Mouse (Mus musculus): ENCODE results near the gene Cep170.

Cep170 gene

DNA sequence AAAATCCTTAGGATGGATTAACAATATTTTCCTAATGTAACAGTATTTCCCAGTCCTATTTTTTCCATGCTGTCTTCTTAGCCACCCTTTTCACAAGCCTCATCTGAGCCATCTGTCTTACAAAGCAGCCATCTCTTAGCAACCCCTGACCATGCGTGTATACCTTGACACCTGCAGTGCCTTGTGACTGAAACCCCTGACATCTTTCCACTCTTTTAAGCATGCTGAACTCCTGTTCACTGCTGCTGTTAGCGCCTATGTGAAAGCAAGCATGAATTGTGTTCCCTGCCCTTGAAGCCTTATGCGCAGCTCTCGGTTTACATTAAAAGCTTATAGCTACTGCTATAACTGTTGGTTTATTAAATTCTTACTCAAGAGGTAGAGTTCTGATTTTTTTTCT, 11.2 kb upstream of the Cep170 start:
- DNase-seq (ENCODE audit: low spot score in 2 of 2) = no peak

- no peak for DNase-seq (ENCODE audit: low spot score in 2 of 2)
Measured at GRCm38 (mm10) chr1:176824611-176825010, 10.7 kb upstream of the Cep170 start.

DNA sequence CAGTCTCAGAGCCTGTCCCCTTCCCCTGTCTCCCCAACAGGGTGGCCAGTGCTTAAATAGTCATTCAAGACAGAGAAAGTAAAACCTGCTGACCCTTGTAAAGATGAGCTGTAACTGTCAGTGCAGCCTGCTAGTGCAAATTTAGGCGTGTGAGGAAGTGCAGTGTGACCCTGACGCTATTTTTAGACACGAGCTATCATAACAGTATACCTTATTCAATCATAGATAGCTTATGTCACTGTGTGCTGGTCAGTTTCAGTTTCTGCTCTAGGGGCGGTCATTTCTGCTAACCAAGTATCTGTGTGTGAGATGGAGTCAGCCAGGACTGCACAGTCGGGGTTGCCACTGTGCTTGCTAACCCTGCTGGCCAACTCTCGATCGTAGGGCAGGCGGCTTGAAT, 10.0 kb upstream of the Cep170 start:
- no peak for DNase-seq (ENCODE audit: low spot score in 2 of 2)

DNA sequence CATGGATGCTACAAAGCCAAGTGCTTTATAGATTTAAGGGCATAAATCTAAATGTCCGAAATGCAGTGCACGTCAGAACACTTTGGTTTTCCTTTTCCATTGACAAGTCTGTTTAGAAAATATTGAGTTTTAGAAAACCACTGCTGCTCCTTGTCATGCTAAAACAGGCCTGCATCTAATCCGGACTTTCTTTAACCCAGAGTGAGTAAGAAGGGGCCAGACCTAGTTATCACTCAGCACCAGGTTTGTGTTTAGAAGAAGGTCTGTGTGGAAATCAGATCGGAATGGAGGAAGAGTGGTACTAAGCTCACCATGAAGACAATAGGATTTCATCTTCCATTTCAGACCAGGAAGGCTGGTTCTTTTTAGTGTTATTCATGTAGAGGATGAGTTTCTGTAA, 9.1 kb upstream of the Cep170 start:
- DNase-seq (ENCODE audit: low spot score in 2 of 2) = no peak

- no peak for DNase-seq (ENCODE audit: low spot score in 2 of 2)
Measured at GRCm38 (mm10) chr1:176821929-176822328, 8.1 kb upstream of the Cep170 start.

DNA sequence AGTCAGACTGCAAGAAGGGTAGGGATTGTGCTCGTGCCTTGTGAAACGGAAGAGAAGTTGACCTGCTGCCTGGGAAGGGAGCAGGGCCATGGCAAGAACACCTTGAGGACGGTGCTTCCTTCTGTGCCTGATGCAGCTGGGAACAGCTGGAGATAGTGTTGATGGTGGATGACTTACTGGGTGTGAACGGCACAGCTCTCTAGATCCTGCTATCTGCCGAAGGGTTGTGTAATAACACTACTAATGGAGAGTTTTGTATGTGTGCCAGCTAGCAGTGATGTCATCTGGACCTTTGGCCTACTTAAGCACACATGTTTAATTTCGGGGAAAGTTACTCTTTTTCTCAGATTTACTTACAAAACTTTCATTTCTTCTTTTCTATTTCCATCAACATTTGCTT, 4.9 kb upstream of the Cep170 start:
- DNase-seq (ENCODE audit: low spot score in 2 of 2) = no peak

DNA sequence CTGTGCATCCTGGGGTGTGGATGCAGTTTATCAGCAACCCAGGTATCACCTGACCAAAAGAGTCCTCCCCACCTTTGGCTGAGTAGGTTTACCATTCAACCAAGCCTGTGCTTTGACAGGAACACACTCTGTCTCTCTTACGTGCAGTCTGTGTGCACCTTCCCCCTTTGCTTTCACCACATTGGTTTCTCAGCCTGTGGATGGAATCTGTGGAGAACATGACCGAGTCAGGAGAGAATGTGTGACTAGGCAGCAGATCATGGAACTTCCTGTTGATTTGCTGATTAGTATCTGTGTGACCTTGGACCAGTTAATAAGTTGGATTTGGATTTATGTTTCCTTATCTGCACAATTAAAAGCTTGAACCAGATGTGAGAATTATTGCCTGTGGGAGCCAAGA, 4.3 kb upstream of the Cep170 start:
- no peak for DNase-seq (ENCODE audit: low spot score in 2 of 2)

DNA sequence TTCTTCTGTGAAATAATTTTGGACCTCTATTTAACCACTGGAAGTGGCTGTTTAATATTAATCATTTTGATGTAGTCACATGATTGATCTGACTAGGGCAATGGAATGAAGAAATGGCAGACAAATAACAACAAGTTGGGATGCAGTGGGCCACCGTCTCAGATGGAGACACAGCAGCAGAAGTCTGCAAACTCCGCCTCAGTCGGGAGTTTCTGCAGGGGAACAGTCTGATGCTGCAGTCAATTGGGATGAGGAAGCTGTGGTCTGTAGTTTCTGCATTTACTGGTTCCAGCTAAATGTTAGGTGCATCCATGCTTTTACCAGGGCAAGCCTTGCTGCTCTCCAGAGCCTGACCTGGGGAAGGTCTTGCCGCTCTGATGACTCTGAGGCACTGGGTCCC, 2.9 kb upstream of the Cep170 start:
- DNase-seq (ENCODE audit: low spot score in 2 of 2) = no peak

DNA sequence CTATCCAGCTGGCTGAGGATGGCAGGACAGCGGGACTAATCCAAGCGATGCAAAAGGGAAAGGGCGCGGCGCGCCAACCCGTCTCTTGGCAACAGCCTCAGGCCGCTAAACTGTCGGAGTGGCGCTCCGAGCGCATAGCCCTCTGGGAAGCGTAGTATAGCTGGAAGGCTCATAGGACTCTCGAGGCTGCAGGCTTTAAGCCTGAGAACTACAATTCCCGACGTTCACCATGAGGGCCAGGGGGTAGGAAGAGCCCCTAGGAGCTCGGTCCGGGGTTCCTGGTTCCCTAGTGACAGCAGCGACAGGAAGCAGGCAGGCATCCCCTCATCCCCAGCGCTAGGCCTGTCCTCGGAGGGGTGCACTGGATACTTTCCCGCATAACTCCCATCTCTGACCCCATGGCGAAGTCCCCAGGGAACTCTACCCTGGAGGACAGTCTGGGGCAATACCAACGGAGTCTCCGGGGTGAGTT, 760 bp upstream of the Cep170 start, which contains the start of gene Sdccag8:
Sdccag8 (plus strand) TSS at position 70 of the 472 bp plus-strand sequence.
- peak; percentile 93 to 97 for DNase-seq (ENCODE audit: low spot score in 2 of 2)

GRCm38 (mm10) chr1:176813292-176814035, 403 bp downstream of the Cep170 start:
- peak in 1 of 2 experiments; percentile 78 for DNase-seq (ENCODE audit: low spot score in 2 of 2)

DNA sequence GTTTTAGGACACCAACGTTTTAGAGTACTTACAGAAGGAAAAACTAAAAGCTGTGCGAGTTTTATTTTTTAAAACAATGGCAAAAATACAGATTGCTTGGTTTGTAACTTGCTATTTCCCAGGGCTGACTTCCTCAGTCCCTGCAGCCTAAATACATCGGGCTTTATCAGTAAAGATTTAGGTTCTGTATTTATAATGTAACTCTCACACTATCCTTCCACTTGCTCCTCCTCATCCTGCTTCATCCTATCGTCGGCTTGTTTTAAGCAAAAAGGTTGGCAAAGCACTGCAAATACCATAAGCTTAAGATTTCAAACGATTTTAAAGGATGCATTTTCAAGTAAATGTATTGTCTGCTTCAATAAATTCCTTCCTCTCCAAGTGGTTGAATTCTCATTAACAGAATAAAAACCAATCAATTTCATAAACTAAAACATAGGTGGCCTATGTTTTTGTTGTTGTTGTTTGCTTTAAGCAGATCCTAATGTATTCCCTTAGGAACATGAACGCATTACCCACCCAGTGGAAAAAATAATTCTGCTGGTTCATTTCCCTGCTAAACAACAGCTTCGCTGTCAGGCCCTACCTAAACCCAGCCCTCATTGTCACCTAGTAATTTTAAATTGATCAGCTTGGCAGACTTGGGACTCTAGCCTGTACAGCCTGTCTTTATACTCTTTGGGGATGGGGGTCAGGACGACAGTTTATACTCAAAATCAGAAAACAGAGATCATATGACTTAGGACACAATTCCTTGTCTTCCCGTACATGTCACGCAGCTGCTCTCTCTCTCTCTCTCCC, 1.2 kb downstream of the Cep170 start:
- no peak for DNase-seq (ENCODE audit: low spot score in 2 of 2)

DNA sequence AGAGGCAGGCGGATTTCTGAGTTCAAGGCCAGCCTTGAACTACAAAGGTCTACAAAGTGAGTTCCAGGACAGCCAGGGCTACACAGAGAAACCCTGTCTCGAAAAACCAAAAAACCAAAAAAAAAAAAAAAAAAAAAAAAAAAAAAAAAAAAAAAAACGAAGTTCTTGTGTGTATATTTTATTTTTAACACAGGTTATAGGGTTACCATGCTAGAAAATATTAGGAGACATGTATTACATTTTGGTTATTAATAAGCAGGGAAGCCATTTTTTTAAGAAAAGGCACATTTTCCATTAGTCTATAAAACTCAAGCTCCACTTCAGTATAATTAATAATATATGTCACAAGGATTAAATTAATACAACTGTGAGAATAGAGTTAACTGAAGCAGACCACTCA, 2.0 kb downstream of the Cep170 start:
- DNase-seq (ENCODE audit: low spot score in 2 of 2) = no peak

DNA sequence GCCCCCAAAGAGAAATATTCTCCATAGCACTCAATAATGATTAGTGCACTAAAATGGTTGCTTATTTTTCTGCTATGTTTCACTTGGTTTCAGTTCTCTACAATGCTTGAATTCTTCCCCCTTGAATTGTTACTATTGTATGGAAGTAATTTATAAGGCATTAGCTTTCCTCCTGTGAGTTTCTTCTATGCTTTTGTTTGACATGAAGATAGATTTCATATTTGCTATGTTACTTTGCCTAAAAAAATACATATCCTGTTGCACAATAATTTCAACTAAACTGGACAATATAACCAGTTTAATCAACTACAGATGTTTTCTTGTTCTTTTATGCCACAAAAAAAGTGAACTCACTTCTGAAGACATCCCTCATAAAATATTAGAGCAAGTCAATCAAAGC, 3.7 kb downstream of the Cep170 start:
- DNase-seq (ENCODE audit: low spot score in 2 of 2) = no peak

DNA sequence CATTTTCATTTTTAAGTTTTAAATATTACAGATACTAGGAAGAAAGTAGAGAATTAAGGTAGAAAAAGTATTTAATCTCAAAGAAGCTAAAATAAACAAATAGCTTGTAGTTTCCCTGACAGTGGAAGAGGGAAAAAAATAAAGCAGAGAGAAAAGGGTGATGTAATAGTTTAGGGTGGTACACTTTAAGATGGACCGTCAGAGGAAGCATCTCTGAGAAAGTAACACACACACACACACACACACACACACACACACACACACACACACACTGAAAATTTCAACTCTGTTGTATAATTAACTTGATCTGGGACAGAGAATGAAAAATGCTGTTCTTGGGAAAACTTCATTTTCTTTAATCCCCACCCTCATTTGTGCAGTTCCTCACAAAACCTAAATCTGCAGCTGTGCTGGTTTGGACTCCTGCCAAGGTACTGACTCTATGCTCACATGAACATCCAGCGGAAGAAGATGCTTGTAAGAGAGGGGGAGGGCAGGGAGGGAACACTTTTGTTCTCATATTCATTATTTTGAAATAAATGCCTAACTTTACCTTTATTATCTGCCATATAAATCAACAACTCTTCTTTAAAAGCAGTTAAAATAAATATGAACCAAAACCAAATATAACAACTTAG, 13.0 kb downstream of the Cep170 start:
- DNase-seq (ENCODE audit: low spot score in 2 of 2) = peak; percentile 37 to 70

GRCm38 (mm10) chr1:176798673-176799072, 15.2 kb downstream of the Cep170 start:
- DNase-seq (ENCODE audit: low spot score in 2 of 2) = no peak

GRCm38 (mm10) chr1:176792175-176792574, 21.7 kb downstream of the Cep170 start:
- DNase-seq (ENCODE audit: low spot score in 2 of 2) = no peak

- no peak for DNase-seq (ENCODE audit: low spot score in 2 of 2)
Measured at GRCm38 (mm10) chr1:176789326-176789725, 24.5 kb downstream of the Cep170 start.

GRCm38 (mm10) chr1:176774533-176774932, 39.3 kb downstream of the Cep170 start:
- no peak for DNase-seq (ENCODE audit: low spot score in 2 of 2)

- DNase-seq (ENCODE audit: low spot score in 2 of 2) = no peak
Measured at GRCm38 (mm10) chr1:176762295-176762694, 51.6 kb downstream of the Cep170 start.

DNA sequence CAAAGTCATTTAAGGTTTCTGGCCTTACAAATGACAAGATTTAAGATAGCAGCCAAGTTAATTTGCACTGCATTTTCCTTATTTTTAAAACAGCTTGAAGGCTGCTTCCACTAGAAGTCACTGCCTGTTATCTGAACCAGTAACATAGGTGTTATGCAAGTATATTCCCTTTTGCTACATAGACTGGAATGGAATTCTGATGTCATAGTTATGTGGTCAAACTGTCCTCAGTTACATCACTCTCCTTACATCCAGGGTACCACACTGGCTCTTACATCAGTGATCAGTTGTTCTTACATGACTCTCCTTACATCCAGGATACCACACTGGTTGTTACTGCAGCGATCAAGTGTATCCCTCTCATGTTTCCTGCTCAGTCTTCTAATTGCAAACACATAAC, 53.2 kb downstream of the Cep170 start:
- DNase-seq (ENCODE audit: low spot score in 2 of 2) = no peak

GRCm38 (mm10) chr1:176755586-176755985, 58.3 kb downstream of the Cep170 start:
- no peak for DNase-seq (ENCODE audit: low spot score in 2 of 2)

Measured in left cerebral cortex, adult 9 months (tissue).